Mouse (Mus musculus) regulatory T cell (primary cell): Measurements from ENCODE around the gene Dnaaf2.

ENCODE experiments used
- in situ Hi-C: fragments of 300-600 bp; cut with MboI, MseI; formaldehyde crosslinking; loops from one replicate; pipeline ENCODE4 v1.15.1; 2025; ENCODE audit warnings: high pct_unique_total_duplicates

Gene Dnaaf2

GRCm38 (mm10) chr12:69204052-69204833, 6.0 kb upstream of the Dnaaf2 start, which contains the start of gene Gm49384:
Gene Gm49384, minus strand, starts transcription at chr12:69204267.
- in situ Hi-C loops, result no loop called here

- in situ Hi-C loops, result loop anchor here (25.0 kb wide), 2 partner anchors 1838 to 1938 kb away; partner anchors contain the start of genes 2700049A03Rik and Timm9
Measured at GRCm38 (mm10) chr12:69198985-69199384, 756 bp upstream of the Dnaaf2 start.

GRCm38 (mm10) chr12:69197378-69198163, 658 bp downstream of the Dnaaf2 start:
- in situ Hi-C loops, result loop anchor here (25.0 kb wide), 2 partner anchors 1840 to 1940 kb away; partner anchors contain the start of genes 2700049A03Rik and Timm9

- in situ Hi-C loops, result loop anchor here (25.0 kb wide), 2 partner anchors 1841 to 1941 kb away; partner anchors contain the start of genes 2700049A03Rik and Timm9
Measured at GRCm38 (mm10) chr12:69196444-69197377, 1.5 kb downstream of the Dnaaf2 start, which contains the start of gene Gm49383. Gene Gm49383, minus strand, starts transcription at chr12:69197104.

GRCm38 (mm10) chr12:69192637-69193036, 5.6 kb downstream of the Dnaaf2 start:
- in situ Hi-C loops, result loop anchor here (25.0 kb wide), 2 partner anchors 1845 to 1945 kb away; partner anchors contain the start of genes 2700049A03Rik and Timm9

- in situ Hi-C loops, result loop anchor here (25.0 kb wide), 2 partner anchors 1846 to 1946 kb away; partner anchors contain the start of genes 2700049A03Rik and Timm9
Measured at GRCm38 (mm10) chr12:69191396-69191795, 6.8 kb downstream of the Dnaaf2 start.

GRCm38 (mm10) chr12:69190522-69190921, 7.7 kb downstream of the Dnaaf2 start:
- in situ Hi-C loops, result loop anchor here (25.0 kb wide), 2 partner anchors 1847 to 1947 kb away; partner anchors contain the start of genes 2700049A03Rik and Timm9

GRCm38 (mm10) chr12:69190074-69190473, 8.2 kb downstream of the Dnaaf2 start:
- in situ Hi-C loops, result loop anchor here (25.0 kb wide), 2 partner anchors 1847 to 1947 kb away; partner anchors contain the start of genes 2700049A03Rik and Timm9

GRCm38 (mm10) chr12:69186811-69187471, 11.3 kb downstream of the Dnaaf2 start:
- in situ Hi-C loops, result loop anchor here (25.0 kb wide), 2 partner anchors 1850 to 1950 kb away; partner anchors contain the start of genes 2700049A03Rik and Timm9

GRCm38 (mm10) chr12:69185371-69185770, 12.9 kb downstream of the Dnaaf2 start:
- in situ Hi-C loops, result loop anchor here (25.0 kb wide), 2 partner anchors 1852 to 1952 kb away; partner anchors contain the start of genes 2700049A03Rik and Timm9

GRCm38 (mm10) chr12:69184342-69185295, 13.6 kb downstream of the Dnaaf2 start:
- in situ Hi-C loops, result loop anchor here (25.0 kb wide), 2 partner anchors 1853 to 1953 kb away; partner anchors contain the start of genes 2700049A03Rik and Timm9

- in situ Hi-C loops, result loop anchor here (25.0 kb wide), 2 partner anchors 1854 to 1954 kb away; partner anchors contain the start of genes 2700049A03Rik and Timm9
Measured at GRCm38 (mm10) chr12:69183583-69184308, 14.5 kb downstream of the Dnaaf2 start, which contains the start of the genes Rpl36al and Mgat2. Gene Rpl36al, minus strand, starts transcription at chr12:69184083. Gene Mgat2, plus strand, starts transcription at chr12:69184157.

GRCm38 (mm10) chr12:69181800-69182199, 16.4 kb downstream of the Dnaaf2 start:
- in situ Hi-C loops, result loop anchor here (25.0 kb wide), 2 partner anchors 1856 to 1956 kb away; partner anchors contain the start of genes 2700049A03Rik and Timm9

- in situ Hi-C loops, result loop anchor here (25.0 kb wide), 2 partner anchors 1858 to 1958 kb away; partner anchors contain the start of genes 2700049A03Rik and Timm9
Measured at GRCm38 (mm10) chr12:69179371-69179770, 18.9 kb downstream of the Dnaaf2 start.

- in situ Hi-C loops, result loop anchor here (25.0 kb wide), 2 partner anchors 1860 to 1960 kb away; partner anchors contain the start of genes 2700049A03Rik and Timm9
Measured at GRCm38 (mm10) chr12:69177526-69177925, 20.7 kb downstream of the Dnaaf2 start.

- in situ Hi-C loops, result loop anchor here (25.0 kb wide), 2 partner anchors 1861 to 1961 kb away; partner anchors contain the start of genes 2700049A03Rik and Timm9
Measured at GRCm38 (mm10) chr12:69175975-69176374, 22.3 kb downstream of the Dnaaf2 start.

GRCm38 (mm10) chr12:69171307-69171706, 26.9 kb downstream of the Dnaaf2 start:
- in situ Hi-C loops, result loop anchor here (25.0 kb wide), 1 partner anchor 1666 kb away; the partner anchor contains the start of gene Frmd6
